Mouse (Mus musculus) urinary bladder, postnatal 10 days (tissue): ENCODE results near the gene Olfr689.
"Not testable (repeated sequence)": the region's sequence is repeated elsewhere in the genome, so short reads cannot be mapped to it uniquely, and the experiment has no call there.

ENCODE experiments used
- DNase-seq: peaks from one replicate; pipeline ENCODE4 v3.0.0; 2022; ENCODE audit warnings: low spot score

The Olfr689 gene

DNA sequence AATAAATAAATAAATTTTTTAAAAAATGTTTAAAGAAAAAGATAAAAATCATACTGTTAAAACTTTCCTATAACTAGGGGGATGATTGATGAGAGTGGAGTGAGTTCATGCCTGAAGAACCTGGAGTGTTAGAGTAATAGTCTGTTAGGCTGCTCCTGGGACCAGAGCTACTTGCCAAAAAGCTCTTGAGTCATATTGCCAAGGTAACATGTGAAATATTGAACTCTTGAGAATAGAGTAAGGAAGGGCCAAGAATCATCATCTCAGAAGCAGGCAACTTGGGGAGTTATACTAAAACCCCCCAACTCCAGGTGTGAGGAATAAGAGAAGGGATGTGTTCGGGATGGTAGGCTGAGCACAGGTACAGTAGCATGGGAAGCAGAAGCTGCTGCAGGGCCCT lies at the start of gene Olfr689:
Gene Olfr689, plus strand, starts transcription at position 301 of the 400 bp plus-strand sequence.
- no peak for DNase-seq

DNA sequence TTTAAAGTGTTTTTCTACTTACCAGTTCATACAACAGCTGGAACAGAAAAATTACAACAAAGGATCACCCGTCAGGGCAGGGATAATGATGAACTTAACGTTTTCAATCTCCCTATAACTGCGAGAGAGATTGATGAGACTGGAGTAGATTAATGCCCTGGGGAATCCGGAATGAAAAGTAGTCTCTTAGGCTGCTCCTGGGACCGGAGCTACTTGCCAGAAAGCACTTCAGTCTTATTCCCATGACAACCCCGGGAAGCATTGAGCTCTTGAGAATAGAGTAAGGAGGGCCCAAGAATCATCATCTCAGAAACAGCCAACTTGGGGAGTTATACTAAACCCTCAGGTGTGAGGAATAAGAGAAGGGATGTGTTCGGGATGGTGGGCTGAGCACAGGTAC lies 38.5 kb upstream of the Olfr689 start:
- no peak for DNase-seq

DNA sequence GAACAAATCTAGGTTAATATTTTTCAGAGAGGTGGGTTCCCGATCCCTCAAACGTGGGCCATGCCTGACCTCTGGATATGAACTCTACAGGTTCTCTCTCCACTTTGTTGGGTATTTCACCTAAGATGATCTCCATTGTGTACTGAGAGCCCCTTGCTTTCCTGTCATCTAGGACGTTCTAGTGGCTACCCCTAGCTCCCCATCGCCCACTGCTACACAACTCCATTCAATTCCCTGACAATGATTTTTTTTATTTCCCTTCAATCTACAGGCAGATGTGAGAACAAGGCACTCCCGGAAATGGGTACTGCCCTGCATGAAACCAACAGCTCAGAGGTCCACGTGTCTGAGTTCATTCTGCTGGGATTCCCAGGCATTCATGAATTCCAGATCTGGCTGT lies 23.2 kb upstream of the Olfr689 start, which contains the start of gene Olfr688:
Gene Olfr688, plus strand, starts transcription at position 301 of the 400 bp plus-strand sequence.
- DNase-seq, result no peak

DNA sequence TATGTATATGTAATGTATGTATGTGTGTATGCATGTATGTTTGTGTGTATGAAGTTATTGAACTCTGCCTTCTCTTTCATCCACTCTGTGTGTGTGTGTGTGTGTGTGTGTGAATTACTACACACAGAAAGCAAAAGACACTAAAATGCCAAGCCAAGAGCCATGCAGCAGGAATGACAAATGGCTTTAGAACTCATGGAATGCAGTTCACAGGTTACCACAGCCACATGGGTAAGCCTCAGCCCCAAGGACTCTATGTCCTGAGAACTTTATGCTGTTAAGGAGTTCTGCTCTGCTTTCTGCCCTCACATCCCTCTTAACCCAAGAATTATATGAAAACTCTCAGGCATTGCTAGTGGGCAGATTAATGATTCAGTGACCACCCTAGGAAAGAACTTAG lies 20.9 kb upstream of the Olfr689 start:
- no peak for DNase-seq

DNA sequence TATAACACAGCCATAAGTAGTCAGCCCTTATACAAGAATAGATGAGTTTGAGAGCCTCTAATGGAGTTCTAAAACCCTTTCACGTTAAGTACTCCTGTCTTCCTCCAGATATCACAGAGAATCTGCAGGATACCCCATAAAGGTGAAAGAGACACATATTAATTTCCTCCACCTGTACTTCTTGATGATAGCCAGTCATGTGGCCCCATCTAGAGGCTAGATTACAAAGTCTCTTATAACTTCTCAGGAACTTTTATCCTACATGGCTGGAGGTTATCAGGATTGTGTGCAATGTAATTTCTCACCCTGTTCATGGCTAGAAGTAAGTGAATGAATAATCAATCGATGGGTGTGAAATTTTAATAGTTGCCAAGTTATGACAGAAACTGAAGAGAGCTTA lies 14.3 kb downstream of the Olfr689 start:
- no peak for DNase-seq

DNA sequence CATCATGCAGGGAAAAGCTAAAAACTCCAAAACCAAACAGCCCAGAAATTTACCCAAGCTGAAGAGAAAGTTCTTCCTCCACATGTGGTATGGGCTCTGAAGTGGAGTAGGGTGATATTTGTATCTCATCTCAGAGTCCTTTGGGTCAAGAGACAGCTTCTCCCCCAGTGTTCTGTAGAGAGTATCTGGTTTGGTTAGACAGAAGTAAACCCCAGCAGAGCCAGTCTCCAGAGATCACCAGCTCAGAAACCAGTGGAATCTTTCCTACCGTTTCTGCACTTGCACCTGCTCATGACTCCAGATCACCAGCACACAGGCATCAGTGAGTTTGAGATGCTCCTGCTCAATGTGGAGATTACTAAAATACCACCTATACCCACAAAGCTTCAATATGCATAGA lies 23.0 kb downstream of the Olfr689 start, which contains the start of gene Olfr690:
Gene Olfr690, minus strand, starts transcription at position 101 of the 400 bp plus-strand sequence.
- no peak for DNase-seq

DNA sequence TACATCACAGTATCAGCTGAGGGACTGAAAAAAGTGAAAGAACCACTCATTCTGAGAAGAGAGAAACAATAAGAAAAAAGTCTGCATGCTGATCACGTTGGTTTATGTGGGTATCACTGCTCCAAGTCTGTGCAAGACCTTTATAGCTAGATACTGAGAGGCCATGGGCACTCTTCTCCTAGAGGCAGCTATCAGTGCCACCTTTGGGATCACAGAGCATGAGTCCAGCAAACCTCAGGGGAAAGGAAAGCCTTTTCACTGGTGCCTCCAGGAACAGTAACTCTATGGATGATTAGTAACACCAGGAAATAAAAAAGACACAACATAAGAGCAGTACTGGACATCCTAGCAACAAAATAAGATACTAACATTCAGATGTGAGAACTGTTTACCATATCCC lies 31.2 kb downstream of the Olfr689 start, which contains the start of gene Olfr691:
Gene Olfr691, minus strand, starts transcription at position 101 of the 400 bp plus-strand sequence.
- no peak for DNase-seq

DNA sequence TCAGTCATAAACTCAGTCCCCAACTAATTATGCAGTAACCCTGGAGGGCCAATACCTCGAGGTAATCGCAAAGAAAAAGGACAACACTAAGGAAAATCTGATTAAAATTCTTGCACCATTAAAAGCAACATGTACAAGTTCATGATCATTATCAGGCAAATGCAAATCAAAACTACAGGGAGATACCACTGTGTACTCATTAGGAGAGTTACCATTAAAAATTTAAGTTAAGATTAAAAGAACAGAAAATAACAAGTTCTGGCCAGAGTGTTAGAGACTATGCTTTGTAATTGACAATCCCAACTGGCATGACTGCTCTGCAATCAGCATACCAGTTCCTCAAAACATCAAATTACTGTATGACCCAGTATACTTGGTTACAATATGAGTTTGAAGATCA lies 31.8 kb downstream of the Olfr689 start:
- DNase-seq, result no peak

DNA sequence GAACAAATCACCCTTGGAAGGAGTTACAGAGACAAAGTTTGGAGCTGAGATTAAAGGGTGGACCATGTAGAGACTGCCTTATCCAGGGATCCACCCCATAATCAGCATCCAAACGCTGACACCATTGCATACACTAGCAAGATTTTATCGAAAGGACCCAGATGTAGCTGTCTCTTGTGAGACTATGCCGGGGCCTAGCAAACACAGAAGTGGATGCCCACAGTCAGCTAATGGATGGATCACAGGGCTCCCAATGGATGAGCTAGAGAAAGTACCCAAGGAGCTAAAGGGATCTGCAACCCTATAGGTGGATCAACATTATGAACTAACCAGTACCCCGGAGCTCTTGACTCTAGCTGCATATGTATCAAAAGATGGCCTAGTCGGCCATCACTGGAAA lies 45.1 kb downstream of the Olfr689 start:
- not testable (repeated sequence) for DNase-seq

DNA sequence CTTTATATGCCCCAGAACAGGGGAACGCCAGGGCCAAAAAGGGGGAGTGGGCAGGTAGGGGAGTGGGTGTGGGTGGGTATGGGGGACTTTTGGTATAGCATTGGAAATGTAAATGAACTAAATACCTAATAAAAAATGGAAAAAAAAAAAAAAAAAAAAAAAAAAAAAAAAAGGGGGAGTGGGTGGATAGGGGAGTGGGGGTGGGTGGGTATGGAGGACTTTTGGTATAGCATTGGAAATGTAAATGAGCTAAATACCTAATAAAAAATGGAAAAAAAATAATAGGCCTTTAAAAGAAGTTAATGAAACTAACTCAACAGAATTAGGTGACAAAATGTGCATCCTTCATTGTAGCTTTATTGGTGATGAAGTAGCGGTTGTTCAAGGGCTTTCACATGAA lies 45.5 kb downstream of the Olfr689 start:
- not testable (repeated sequence) for DNase-seq

DNA sequence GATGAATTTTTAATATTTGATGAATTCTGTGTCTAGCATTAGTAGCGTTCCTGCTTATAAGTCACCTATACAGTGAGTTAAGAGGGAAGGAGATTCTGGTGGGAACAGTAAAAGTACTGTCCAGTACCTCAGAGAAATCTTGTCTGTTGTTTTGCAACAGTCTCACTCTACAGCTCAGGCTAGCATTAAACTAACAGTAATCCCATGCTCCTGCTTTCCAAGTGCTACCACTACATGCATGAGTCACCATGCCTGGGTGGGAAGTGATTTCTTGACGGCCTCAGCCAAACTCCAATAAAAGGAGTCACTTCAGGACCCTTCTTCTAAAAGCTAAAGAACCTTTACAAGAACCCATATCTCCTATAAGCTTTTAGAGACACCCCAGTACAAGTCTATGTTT lies 50.7 kb downstream of the Olfr689 start:
- no peak for DNase-seq

DNA sequence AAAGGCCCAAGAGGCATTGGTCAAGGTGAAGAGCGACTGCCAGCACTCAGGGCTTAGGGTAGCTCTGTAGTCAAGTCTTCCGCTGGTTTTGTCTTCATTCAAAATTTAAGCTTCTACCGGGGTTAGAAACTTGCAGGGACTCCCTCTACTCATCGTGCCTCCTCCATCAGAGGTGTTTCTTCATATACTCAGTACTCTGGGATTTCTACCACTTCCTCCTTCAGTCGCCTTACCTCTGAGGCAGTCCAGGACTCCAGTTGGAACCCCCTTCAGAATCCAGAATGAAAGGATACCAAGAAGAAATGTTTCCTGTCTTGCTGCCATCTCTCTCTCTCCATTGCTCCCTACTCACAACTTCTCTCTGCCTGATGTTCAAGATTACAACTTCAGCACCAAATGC lies 56.3 kb downstream of the Olfr689 start:
- DNase-seq, result no peak

DNA sequence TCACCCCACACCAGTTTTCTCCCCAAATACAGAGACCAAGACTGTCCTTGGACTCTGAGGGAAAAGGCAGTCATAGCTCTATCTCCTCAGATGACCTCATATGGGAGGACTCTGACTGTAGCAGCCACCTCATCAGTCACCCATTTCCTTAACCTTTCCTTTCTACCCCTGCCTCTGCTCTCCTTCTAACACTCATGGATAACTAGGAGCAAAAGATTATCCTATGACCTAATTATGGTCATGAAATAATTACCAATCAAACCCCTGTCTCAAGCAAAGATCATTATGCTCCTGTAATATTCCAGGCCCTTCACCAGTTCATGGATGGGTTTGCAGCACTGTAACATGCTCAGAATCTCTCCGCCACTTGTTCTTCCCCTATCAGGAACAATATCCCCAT lies 57.0 kb downstream of the Olfr689 start, which contains the start of gene Olfr692:
Gene Olfr692, plus strand, starts transcription at position 301 of the 400 bp plus-strand sequence.
- DNase-seq, result no peak

DNA sequence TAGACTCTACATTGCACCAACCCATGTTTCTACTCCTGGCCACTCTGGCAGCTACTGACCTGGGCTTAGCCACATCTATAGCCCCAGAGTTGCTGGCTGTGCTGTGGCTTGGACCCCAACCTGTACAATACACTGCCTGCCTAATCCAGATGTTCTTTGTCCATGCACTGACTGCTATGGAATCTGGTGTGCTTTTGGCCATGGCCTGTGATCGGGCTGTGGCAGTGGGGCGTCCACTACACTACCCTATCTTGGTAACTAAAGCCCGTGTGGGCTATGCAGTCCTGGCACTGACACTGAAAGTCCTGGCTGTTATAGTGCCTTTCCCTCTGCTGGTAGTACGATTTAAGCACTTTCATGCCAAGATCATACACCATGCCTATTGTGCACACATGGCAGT lies 57.6 kb downstream of the Olfr689 start:
- DNase-seq, result no peak
